Mouse (Mus musculus) right cerebral cortex, postnatal 36 days (tissue): ENCODE results near the gene Igfals.

ENCODE experiments used
- DNase-seq, 2 experiments: peaks; one replicate each; pipeline ENCODE4 v3.0.0; 2022; ENCODE audit warnings: low spot score in 2 of 2, mixed read lengths in 1 of 2

Igfals gene

GRCm38 (mm10) chr17:24894061-24894994 is 28.5 kb downstream of the Igfals start:
- DNase-seq, result no peak

GRCm38 (mm10) chr17:24894995-24895547 is 29.3 kb downstream of the Igfals start, which contains the start of the genes Eme2 and Mrps34:
Eme2 (minus strand) TSS chr17:24895087.
Mrps34 (plus strand) TSS chr17:24895116.
- DNase-seq, result peak; percentile 80 to 81

- DNase-seq, result no peak
Measured at GRCm38 (mm10) chr17:24895571-24896240, 29.9 kb downstream of the Igfals start.

GRCm38 (mm10) chr17:24896241-24896992 is 30.6 kb downstream of the Igfals start, which contains the start of gene Nme3:
Nme3 (plus strand) TSS chr17:24896500.
- DNase-seq, result peak; percentile 64 to 66

GRCm38 (mm10) chr17:24896993-24897269 is 31.1 kb downstream of the Igfals start:
- no peak for DNase-seq

GRCm38 (mm10) chr17:24897600-24897999 is 31.8 kb downstream of the Igfals start:
- no peak for DNase-seq

GRCm38 (mm10) chr17:24898041-24898854 is 32.5 kb downstream of the Igfals start:
- DNase-seq, result no peak

GRCm38 (mm10) chr17:24899153-24899552 is 33.4 kb downstream of the Igfals start:
- DNase-seq, result no peak

GRCm38 (mm10) chr17:24900014-24900413 is 34.2 kb downstream of the Igfals start:
- DNase-seq, result no peak

- no peak for DNase-seq
Measured at GRCm38 (mm10) chr17:24902124-24902523, 36.3 kb downstream of the Igfals start.

GRCm38 (mm10) chr17:24902671-24903474 is 37.1 kb downstream of the Igfals start:
- DNase-seq, result no peak

GRCm38 (mm10) chr17:24903767-24904166 is 38.0 kb downstream of the Igfals start:
- no peak for DNase-seq

GRCm38 (mm10) chr17:24907591-24907990 is 41.8 kb downstream of the Igfals start:
- no peak for DNase-seq

GRCm38 (mm10) chr17:24913984-24914383 is 48.2 kb downstream of the Igfals start:
- DNase-seq, result no peak

- no peak for DNase-seq
Measured at GRCm38 (mm10) chr17:24923246-24923645, 57.4 kb downstream of the Igfals start.

GRCm38 (mm10) chr17:24929506-24929905 is 63.7 kb downstream of the Igfals start:
- no peak for DNase-seq
